Mouse (Mus musculus) retina, embryonic 14.5 days (tissue): ENCODE measurements at regions not wholly inside any gene's neighbourhood (a gene's known extent, or its start where the extent isn't known, plus 50 kb on each side); places are given as distances from the start of the nearest gene placed in this dataset.
A peak's percentile ranks its signal among the peaks of the same experiment; 100 is the strongest.

ENCODE experiments used
- DNase-seq: peaks from one replicate; pipeline ENCODE4 v3.0.0-alpha.2; 2015; ENCODE audit warnings: low spot score

- DNase-seq, result no peak
Observed at GRCm38 (mm10) chr2:143419791-143420190, 126.2 kb upstream of the Pcsk2 start.

GRCm38 (mm10) chr2:143450680-143451079 is 95.3 kb upstream of the Pcsk2 start:
- no peak for DNase-seq

- no peak for DNase-seq
Observed at GRCm38 (mm10) chr2:143451256-143451655, 94.7 kb upstream of the Pcsk2 start.

DNA sequence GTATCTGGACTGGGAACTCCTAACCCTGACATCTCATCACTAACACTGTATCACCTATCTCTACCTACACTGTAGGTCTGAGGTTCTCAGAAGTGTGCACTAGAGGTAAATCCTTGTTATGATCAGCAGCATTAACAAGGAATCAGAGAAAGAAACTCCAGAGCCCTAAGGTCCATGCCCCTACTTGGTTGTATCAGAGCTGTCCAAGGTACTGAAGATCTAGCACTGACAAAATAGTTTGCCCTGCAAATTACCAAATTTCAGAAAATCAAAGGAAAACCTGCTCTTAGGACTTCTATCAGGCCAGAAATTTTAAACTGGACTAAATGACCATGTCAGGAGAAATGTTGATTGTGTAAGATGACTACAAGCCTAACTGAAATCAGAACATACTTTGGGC is 94.3 kb upstream of the Pcsk2 start:
- peak; percentile 48 for DNase-seq

GRCm38 (mm10) chr2:143467936-143468335 is 78.0 kb upstream of the Pcsk2 start:
- no peak for DNase-seq

GRCm38 (mm10) chr2:143471394-143471793 is 74.6 kb upstream of the Pcsk2 start:
- DNase-seq, result no peak

- no peak for DNase-seq
Observed at GRCm38 (mm10) chr2:143490830-143491229, 55.1 kb upstream of the Pcsk2 start.
